Mouse (Mus musculus): ENCODE measurements around the gene Bicd2. TPM values are rescaled to one million over a fixed set of nuclear protein-coding genes. Genes with fewer than 3 reads are reported as not detected.

Gene Bicd2
- total and polyA plus RNA-seq, 2 experiments from 2014 or later, result 24.1 to 49.3 TPM

- H3K27me3 ChIP-seq (ENCODE audit: insufficient read depth, low read length), result no peaks in the 10 kb centered on the region
- no peak for TF ChIP-seq CTCF (IDR thresholded peaks at IDR 0.05)
- H3K4me3 ChIP-seq (ENCODE audit: low read depth, low read length), result peak overlapping the region; percentile 66
- ATAC-seq (ENCODE audit: low FRiP score) (peak; percentile 70), DNase-seq (ENCODE audit: low spot score) (peak; percentile 14)
- H3K36me3 ChIP-seq (ENCODE audit: insufficient read depth, low read length), result no peaks in the 10 kb centered on the region
- peak overlapping the region; percentile 75 for H3K9ac ChIP-seq (replicated peaks; ENCODE audit: low read length, poor library complexity, severe bottlenecking)
- no peaks in the 10 kb centered on the region for H3K9me3 ChIP-seq (ENCODE audit: low read length)
- WGBS, result under 1% methylated on average over 15 of the region's 15 CpGs
- H3K27ac ChIP-seq (ENCODE audit: low read depth, low read length), result peak overlapping the region; percentile 88
- H3K4me1 ChIP-seq (ENCODE audit: insufficient read depth, low read length), result peaks cover 13% of the 10 kb centered on the region; the same call in 1 of the 2 replicates
- H3K4me2 ChIP-seq (ENCODE audit: low read depth, low read length, poor library complexity, severe bottlenecking), result peak overlapping the region; percentile 75
Measured at GRCm38 (mm10) chr13:49421606-49421917, 80.2 kb downstream of the Bicd2 start.

GRCm38 (mm10) chr13:49421959-49422358 lies 80.6 kb downstream of the Bicd2 start:
- Histone ChIP-seq H3K36me3 (ENCODE audit: insufficient read depth, low read length) (no peaks in the 10 kb centered on the region), H3K4me2 (ENCODE audit: low read depth, low read length, poor library complexity, severe bottlenecking) (peak overlapping the region; percentile 75), H3K27ac (ENCODE audit: low read depth, low read length) (no peak overlapping the region), H3K27me3 (ENCODE audit: insufficient read depth, low read length) (no peaks in the 10 kb centered on the region), H3K4me1 (ENCODE audit: insufficient read depth, low read length) (peaks cover 13% of the 10 kb centered on the region; the same call in 1 of the 2 replicates), H3K4me3 (ENCODE audit: low read depth, low read length) (peak overlapping the region; percentile 66), H3K9ac (replicated peaks; ENCODE audit: low read length, poor library complexity, severe bottlenecking) (peak overlapping the region; percentile 75), H3K9me3 (ENCODE audit: low read length) (no peaks in the 10 kb centered on the region)
- 34% methylated on average over 4 of the region's 4 CpGs for WGBS
- no peak for TF ChIP-seq CTCF (IDR thresholded peaks at IDR 0.05)
- ATAC-seq (ENCODE audit: low FRiP score), result no peak
- DNase-seq (ENCODE audit: low spot score), result no peak

DNA sequence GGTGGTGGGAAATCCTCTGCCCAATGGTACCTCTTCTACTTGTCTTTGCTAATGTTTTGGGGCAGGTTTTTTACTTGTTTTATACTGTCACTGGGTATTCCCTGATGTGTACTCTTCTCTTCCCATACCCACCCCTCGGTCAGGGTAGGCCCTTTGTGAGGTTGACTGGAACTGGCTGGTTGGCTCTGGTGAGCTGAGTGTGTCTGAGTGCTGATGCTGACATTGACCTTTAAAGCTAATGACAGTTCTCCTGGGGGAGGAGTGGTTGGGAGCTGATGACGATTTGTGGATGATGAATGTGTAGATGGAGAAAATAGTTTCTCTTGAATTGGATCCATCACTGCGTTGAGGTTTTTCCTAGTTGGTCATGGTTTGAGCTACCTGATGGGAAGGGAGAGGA lies 85.4 kb downstream of the Bicd2 start:
- DNase-seq (ENCODE audit: low spot score) (no peak), ATAC-seq (ENCODE audit: low FRiP score) (no peak)
- Histone ChIP-seq H3K36me3 (ENCODE audit: insufficient read depth, low read length) (no peaks in the 10 kb centered on the region), H3K27me3 (ENCODE audit: insufficient read depth, low read length) (no peaks in the 10 kb centered on the region), H3K4me2 (ENCODE audit: low read depth, low read length, poor library complexity, severe bottlenecking) (no peak overlapping the region), H3K4me1 (ENCODE audit: insufficient read depth, low read length) (peaks cover 13% of the 10 kb centered on the region; the same call in 1 of the 2 replicates), H3K9me3 (ENCODE audit: low read length) (no peaks in the 10 kb centered on the region), H3K27ac (ENCODE audit: low read depth, low read length) (no peak overlapping the region), H3K4me3 (ENCODE audit: low read depth, low read length) (no peak overlapping the region), H3K9ac (replicated peaks; ENCODE audit: low read length, poor library complexity, severe bottlenecking) (no peak overlapping the region)
- 92% methylated on average over 3 of the region's 3 CpGs for WGBS
- TF ChIP-seq CTCF (IDR thresholded peaks at IDR 0.05), result no peak

DNA sequence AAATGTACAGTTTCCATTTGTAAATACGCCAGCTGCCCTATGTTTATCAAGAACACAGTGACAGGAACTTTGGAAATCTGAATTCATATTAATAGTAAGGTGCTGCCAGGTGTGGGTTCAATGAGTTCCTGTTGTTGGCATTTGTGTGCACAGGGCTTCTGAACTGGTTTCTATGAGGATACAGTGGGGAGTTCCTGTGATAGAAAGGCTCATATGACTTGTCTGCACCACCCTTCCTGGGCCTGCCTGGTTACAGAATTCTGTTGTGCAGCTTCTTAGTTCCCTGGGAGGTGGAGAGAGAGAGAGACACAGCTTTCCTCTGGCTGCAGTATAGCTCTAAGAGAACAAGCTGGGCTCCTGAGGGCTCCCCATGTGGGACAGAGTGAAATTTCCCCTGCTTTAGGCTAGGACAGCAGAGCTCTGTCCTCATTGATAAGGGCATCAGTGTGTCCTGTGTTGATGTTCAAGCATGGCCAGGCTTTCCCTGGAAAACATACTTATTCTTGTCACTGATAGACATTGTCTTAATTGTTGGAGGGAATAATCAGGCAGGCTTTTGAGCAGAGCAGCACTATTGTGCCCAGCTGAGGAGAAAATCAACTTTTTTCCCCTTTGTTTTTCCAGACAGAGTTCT lies 86.8 kb downstream of the Bicd2 start:
- no peak overlapping the region for H3K4me3 ChIP-seq (ENCODE audit: low read depth, low read length)
- ATAC-seq (ENCODE audit: low FRiP score), result no peak
- no peak overlapping the region for H3K9ac ChIP-seq (replicated peaks; ENCODE audit: low read length, poor library complexity, severe bottlenecking)
- no peak for DNase-seq (ENCODE audit: low spot score)
- 85% methylated on average over 1 of the region's 1 CpGs for WGBS
- no peak overlapping the region for H3K27ac ChIP-seq (ENCODE audit: low read depth, low read length)
- 0 out of 2 replicates have a peak, but pooled peaks cover 8% of the 10 kb centered on the region for H3K36me3 ChIP-seq (ENCODE audit: insufficient read depth, low read length)
- H3K4me2 ChIP-seq (ENCODE audit: low read depth, low read length, poor library complexity, severe bottlenecking), result no peak overlapping the region
- 0 out of 2 replicates have a peak, but pooled peaks cover under 1% of the 10 kb centered on the region for H3K4me1 ChIP-seq (ENCODE audit: insufficient read depth, low read length)
- no peak for TF ChIP-seq CTCF (IDR thresholded peaks at IDR 0.05)
- no peaks in the 10 kb centered on the region for H3K9me3 ChIP-seq (ENCODE audit: low read length)
- H3K27me3 ChIP-seq (ENCODE audit: insufficient read depth, low read length), result no peaks in the 10 kb centered on the region

DNA sequence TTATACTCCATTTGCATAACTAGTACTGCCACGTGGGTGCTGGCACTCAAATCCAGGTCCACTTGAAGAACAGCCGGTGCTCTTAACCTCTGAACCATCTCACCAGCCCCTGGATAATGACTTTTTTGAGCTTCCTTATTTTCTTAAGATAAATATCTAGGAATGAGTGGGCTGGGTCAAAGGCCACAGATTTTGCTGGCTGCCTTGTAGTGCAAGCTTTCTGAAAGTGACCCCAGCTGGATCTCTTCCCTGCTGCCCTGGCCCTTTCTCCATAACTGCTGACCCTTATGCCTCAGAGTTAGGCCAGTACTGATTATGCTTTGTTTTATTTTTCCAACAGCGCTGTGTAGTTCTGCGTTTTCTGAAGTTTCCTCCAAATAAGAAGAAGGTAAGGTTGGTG lies 89.1 kb downstream of the Bicd2 start:
- H3K9me3 ChIP-seq (ENCODE audit: low read length), result no peaks in the 10 kb centered on the region
- H3K9ac ChIP-seq (replicated peaks; ENCODE audit: low read length, poor library complexity, severe bottlenecking), result no peak overlapping the region
- TF ChIP-seq CTCF (IDR thresholded peaks at IDR 0.05), result no peak
- no peaks in the 10 kb centered on the region for H3K27me3 ChIP-seq (ENCODE audit: insufficient read depth, low read length)
- H3K36me3 ChIP-seq (ENCODE audit: insufficient read depth, low read length), result peaks cover 19% of the 10 kb centered on the region
- WGBS, result 80% methylated on average over 4 of the region's 4 CpGs
- no peak overlapping the region for H3K27ac ChIP-seq (ENCODE audit: low read depth, low read length)
- DNase-seq (ENCODE audit: low spot score) (no peak), ATAC-seq (ENCODE audit: low FRiP score) (no peak)
- no peak overlapping the region for H3K4me2 ChIP-seq (ENCODE audit: low read depth, low read length, poor library complexity, severe bottlenecking)
- H3K4me1 ChIP-seq (ENCODE audit: insufficient read depth, low read length), result no peaks in the 10 kb centered on the region
- no peak overlapping the region for H3K4me3 ChIP-seq (ENCODE audit: low read depth, low read length)

GRCm38 (mm10) chr13:49433268-49434029 lies 92.1 kb downstream of the Bicd2 start:
- H3K9me3 ChIP-seq (ENCODE audit: low read length), result no peaks in the 10 kb centered on the region
- H3K4me3 ChIP-seq (ENCODE audit: low read depth, low read length), result no peak overlapping the region
- no peak overlapping the region for H3K4me2 ChIP-seq (ENCODE audit: low read depth, low read length, poor library complexity, severe bottlenecking)
- TF ChIP-seq CTCF (IDR thresholded peaks at IDR 0.05), result no peak
- H3K36me3 ChIP-seq (ENCODE audit: insufficient read depth, low read length), result peaks cover 41% of the 10 kb centered on the region
- no peak overlapping the region for H3K9ac ChIP-seq (replicated peaks; ENCODE audit: low read length, poor library complexity, severe bottlenecking)
- H3K4me1 ChIP-seq (ENCODE audit: insufficient read depth, low read length), result no peaks in the 10 kb centered on the region
- ATAC-seq (ENCODE audit: low FRiP score) (no peak), DNase-seq (ENCODE audit: low spot score) (no peak)
- H3K27ac ChIP-seq (ENCODE audit: low read depth, low read length), result no peak overlapping the region
- no peaks in the 10 kb centered on the region for H3K27me3 ChIP-seq (ENCODE audit: insufficient read depth, low read length)
- 93% methylated on average over 2 of the region's 2 CpGs for WGBS
